Mouse (Mus musculus) CH12.LX (cell line): ENCODE measurements at regions not wholly inside any gene's neighbourhood (a gene's known extent, or its start where the extent isn't known, plus 50 kb on each side); places are given as distances from the start of the nearest gene placed in this dataset.

ENCODE experiments used
- DNase-seq: peaks from one replicate; pipeline ENCODE4 v3.0.0-alpha.2; 2013; ENCODE audit errors: extremely low read depth
- H3K27ac ChIP-seq: 2 replicates; pipeline ENCODE4 v1.5.1; 2012; ENCODE audit warnings: low read depth, mild to moderate bottlenecking, control low read depth, moderate library complexity; ENCODE audit not compliant: insufficient read depth
- H3K27me3 ChIP-seq: replicated peaks from 2 replicates; pipeline ENCODE3; 2012; ENCODE audit warnings: inconsistent platforms
- H3K36me3 ChIP-seq, 2 experiments: replicated peaks in 1 of 2; 2 replicates each; pipeline versions ENCODE3 to v1.6.1; 2012; ENCODE audit warnings: inconsistent platforms in 1 of 2, low read length in 1 of 2, mild to moderate bottlenecking in 1 of 2, mixed read lengths in 1 of 2, moderate library complexity in 1 of 2; ENCODE audit not compliant: control insufficient read depth in 1 of 2, insufficient read depth in 1 of 2
- H3K4me1 ChIP-seq, 2 experiments: 2 replicates each; pipeline ENCODE4 v1.6.1; 2012; ENCODE audit warnings: inconsistent platforms in 1 of 2, moderate library complexity in 1 of 2; ENCODE audit not compliant: insufficient read depth in 2 of 2, control insufficient read depth in 1 of 2
- H3K4me2 ChIP-seq: 2 replicates; pipeline ENCODE4 v1.6.1; 2012; ENCODE audit warnings: low read depth, mild to moderate bottlenecking, control low read depth; ENCODE audit not compliant: poor library complexity, insufficient read depth, severe bottlenecking
- H3K4me3 ChIP-seq, 3 experiments: fragments of 150-350 bp in 1 of 3; sonication (generic) in 1 of 3; replicated peaks in 1 of 3; 2 replicates each; pipeline versions ENCODE3 to v1.5.1; 2011 to 2012; ENCODE audit warnings: low read depth in 2 of 3, low read length in 2 of 3, mild to moderate bottlenecking in 2 of 3, moderate library complexity in 2 of 3, control low read depth in 1 of 3, improper control_type of control experiment in 1 of 3, inconsistent platforms in 1 of 3, mixed read lengths in 1 of 3; ENCODE audit not compliant: poor library complexity in 1 of 3
- H3K79me2 ChIP-seq: replicated peaks from 2 replicates; pipeline ENCODE4 v1.6.1; 2012; ENCODE audit warnings: mild to moderate bottlenecking, moderate library complexity; ENCODE audit not compliant: control insufficient read depth, poor library complexity, insufficient read depth, severe bottlenecking; ENCODE audit errors: extremely low read depth
- H3K9ac ChIP-seq: 2 replicates; pipeline ENCODE4 v1.6.1; 2012; ENCODE audit warnings: low read depth, mild to moderate bottlenecking, control low read depth, moderate library complexity; ENCODE audit not compliant: insufficient read depth
- H3K9me3 ChIP-seq: replicated peaks from 2 replicates; pipeline ENCODE3; 2012; ENCODE audit warnings: low read length, inconsistent platforms, mixed read lengths
- BHLHE40 ChIP-seq: IDR thresholded peaks from 2 replicates; pipeline ENCODE4 v1.6.1; 2011; ENCODE audit warnings: mild to moderate bottlenecking, low read depth, low read length, improper control_type of control experiment
- CHD1 ChIP-seq: IDR thresholded peaks from 2 replicates; pipeline ENCODE4 v1.6.1; 2012; ENCODE audit warnings: low read depth, low read length, improper control_type of control experiment, inconsistent platforms
- E2F4 ChIP-seq: IDR thresholded peaks from 2 replicates; pipeline ENCODE4 v1.6.1; 2011; ENCODE audit warnings: low read depth, low read length, improper control_type of control experiment; ENCODE audit not compliant: insufficient replicate concordance
- ELF1 ChIP-seq: IDR thresholded peaks from 2 replicates; pipeline ENCODE4 v1.6.1; 2014; ENCODE audit warnings: low read depth, mild to moderate bottlenecking, inconsistent platforms, low read length, improper control_type of control experiment
- EP300 ChIP-seq: IDR thresholded peaks from 2 replicates; pipeline ENCODE4 v1.6.1; 2011; ENCODE audit warnings: low read length, improper control_type of control experiment
- HCFC1 ChIP-seq: IDR thresholded peaks from 2 replicates; pipeline ENCODE4 v1.6.1; 2012; ENCODE audit warnings: low read depth, mild to moderate bottlenecking, inconsistent platforms, low read length, improper control_type of control experiment
- JUN ChIP-seq: IDR thresholded peaks from 2 replicates; pipeline ENCODE4 v1.6.1; 2011; ENCODE audit warnings: low read depth, mild to moderate bottlenecking, low read length, improper control_type of control experiment, moderate library complexity; ENCODE audit not compliant: insufficient read depth
- JUND ChIP-seq: conservative IDR thresholded peaks from 2 replicates; pipeline ENCODE4 v1.6.1; 2011; ENCODE audit warnings: low read depth, low read length, improper control_type of control experiment
- KAT2A ChIP-seq: IDR thresholded peaks from 2 replicates; pipeline ENCODE4 v1.6.1; 2012; ENCODE audit warnings: low read length, improper control_type of control experiment, inconsistent platforms; ENCODE audit not compliant: insufficient replicate concordance
- MXI1 ChIP-seq: IDR thresholded peaks from 2 replicates; pipeline ENCODE4 v1.6.1; 2011; ENCODE audit warnings: mild to moderate bottlenecking, low read depth, low read length, improper control_type of control experiment
- MYC ChIP-seq: IDR thresholded peaks from 2 replicates; pipeline ENCODE4 v1.6.1; 2011; ENCODE audit warnings: low read depth, mild to moderate bottlenecking, improper control_type of control experiment, low read length
- NELFE ChIP-seq: IDR thresholded peaks from 2 replicates; pipeline ENCODE4 v1.6.1; 2011; ENCODE audit warnings: low read depth, low read length, improper control_type of control experiment
- RCOR1 ChIP-seq: conservative IDR thresholded peaks from 2 replicates; pipeline ENCODE4 v1.6.1; 2012; ENCODE audit warnings: low read depth, mild to moderate bottlenecking, inconsistent platforms, low read length, improper control_type of control experiment
- SIN3A ChIP-seq: IDR thresholded peaks from 2 replicates; pipeline ENCODE4 v1.6.1; 2012; ENCODE audit warnings: low read length, improper control_type of control experiment, inconsistent platforms
- TCF12 ChIP-seq: IDR thresholded peaks from 2 replicates; pipeline ENCODE4 v1.6.1; 2014; ENCODE audit warnings: low read depth, mild to moderate bottlenecking, inconsistent platforms, low read length, improper control_type of control experiment
- UBTF ChIP-seq: IDR thresholded peaks from 2 replicates; pipeline ENCODE4 v1.6.1; 2012; ENCODE audit warnings: low read depth, mild to moderate bottlenecking, inconsistent platforms, low read length, improper control_type of control experiment, moderate library complexity
- USF1 ChIP-seq: IDR thresholded peaks from 2 replicates; pipeline ENCODE4 v1.6.1; 2014; ENCODE audit warnings: low read depth, mild to moderate bottlenecking, inconsistent platforms, low read length, improper control_type of control experiment
- ZC3H11A ChIP-seq: IDR thresholded peaks from 2 replicates; pipeline ENCODE4 v1.6.1; 2012; ENCODE audit warnings: low read depth, mild to moderate bottlenecking, inconsistent platforms, low read length, improper control_type of control experiment
- dilution Hi-C: fragments of 300-500 bp; cut with MboI; formaldehyde crosslinking; loops from 2 replicates; pipeline ENCODE4 v1.14.3; 2020; ENCODE audit warnings: low sequenced_read_pairs; ENCODE audit not compliant: extremely low pct_unique_long_range_greater_than_20kb, extremely low pct_ligation_motif_present
- in situ Hi-C: fragments of 300-500 bp; cut with MboI; formaldehyde crosslinking; loops from 3 replicates; pipeline ENCODE4 v1.14.3; 2019; ENCODE audit warnings: low sequenced_read_pairs, low pct_ligation_motif_present, low pct_unique_long_range_greater_than_20kb, mixed read lengths

DNA sequence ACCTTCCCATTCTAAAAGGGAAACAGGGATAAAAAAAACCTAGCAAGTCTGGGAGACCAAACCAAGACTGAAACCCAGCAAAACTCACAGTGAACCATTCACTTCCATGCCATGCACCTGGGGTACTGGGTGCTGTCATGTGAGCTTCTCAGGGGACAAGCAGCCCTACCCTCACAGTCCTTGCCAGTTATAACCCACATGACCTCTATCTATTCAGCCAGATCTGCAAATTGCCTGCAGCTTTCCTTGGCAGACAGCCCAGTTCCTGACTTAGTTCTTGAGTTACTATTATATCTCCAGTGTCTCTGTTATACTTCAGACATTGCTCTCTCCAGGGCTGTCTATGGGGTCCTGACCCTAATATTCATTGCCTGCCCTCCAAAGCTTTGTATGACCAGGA, 298.7 kb upstream of the Camk1g start:
- Histone ChIP-seq H3K27ac (no peak overlapping the region), H3K79me2 (no peaks in the 10 kb centered on the region), H3K4me3 (no peak overlapping the region), H3K4me1 (no peaks in the 10 kb centered on the region), H3K9me3 (no peaks in the 10 kb centered on the region), H3K4me2 (no peak overlapping the region), H3K36me3 (no peaks in the 10 kb centered on the region), H3K9ac (no peak overlapping the region), H3K27me3 (peaks cover 11% of the 10 kb centered on the region)
- no peak for DNase-seq
- dilution Hi-C loops (no loop called here), in situ Hi-C loops (no loop called here)
- TF ChIP-seq BHLHE40 (no peak), NELFE (no peak), JUND (no peak), UBTF (no peak), SIN3A (no peak), ZC3H11A (no peak), EP300 (no peak), ELF1 (no peak), KAT2A (no peak), MXI1 (no peak)

- no peak overlapping the region for H3K9ac ChIP-seq
- in situ Hi-C loops (no loop called here), dilution Hi-C loops (no loop called here)
- H3K36me3 ChIP-seq, result no peaks in the 10 kb centered on the region
- no peak for DNase-seq
- no peak for TF ChIP-seq MYC
- TF ChIP-seq CHD1, result no peak
- TF ChIP-seq HCFC1, result no peak
- TF ChIP-seq JUN, result no peak
- TF ChIP-seq E2F4, result no peak
- no peak for TF ChIP-seq TCF12
- no peak for TF ChIP-seq EP300
- TF ChIP-seq USF1, result no peak
- no peak for TF ChIP-seq RCOR1
- no peak for TF ChIP-seq SIN3A
- TF ChIP-seq, all 38 proteins: peak for 0
- Histone ChIP-seq H3K9me3 (no peaks in the 10 kb centered on the region), H3K79me2 (no peaks in the 10 kb centered on the region), H3K4me3 (no peak overlapping the region), H3K4me2 (no peak overlapping the region), H3K4me1 (no peaks in the 10 kb centered on the region), H3K27ac (no peak overlapping the region), H3K27me3 (peaks cover 8% of the 10 kb centered on the region)
Measured at GRCm38 (mm10) chr1:193665854-193666253, 295.8 kb upstream of the Camk1g start.
